Mouse (Mus musculus) hindbrain, embryonic 16.5 days (tissue): ENCODE measurements around the gene Fcrl5. TPM values are rescaled to one million over a fixed set of nuclear protein-coding genes. Genes with fewer than 3 reads are reported as not detected.

Experiments
- ATAC-seq: fragments of 200-750 bp; cut with Nextera tagmentation; 2 replicates; pipeline ENCODE4 v1.8.0; 2017; ENCODE audit warnings: moderate TSS enrichment, moderate library complexity
- H3K27ac ChIP-seq: fragments of 300-500 bp; sonication (generic); 2 replicates; pipeline ENCODE4 v1.5.1; 2014; ENCODE audit warnings: low read depth, mild to moderate bottlenecking, control low read depth, low read length, moderate library complexity
- H3K27me3 ChIP-seq: fragments of 300-500 bp; sonication (generic); replicated peaks from 2 replicates; pipeline ENCODE4 v1.6.1; 2014; ENCODE audit warnings: low read length; ENCODE audit not compliant: control insufficient read depth, insufficient read depth
- H3K36me3 ChIP-seq: fragments of 300-500 bp; sonication (generic); 2 replicates; pipeline ENCODE4 v1.6.1; 2014; ENCODE audit warnings: mild to moderate bottlenecking, low read length, moderate library complexity, mixed read lengths; ENCODE audit not compliant: control insufficient read depth, insufficient read depth
- H3K4me1 ChIP-seq: fragments of 300-500 bp; sonication (generic); 2 replicates; pipeline ENCODE4 v1.6.1; 2014; ENCODE audit warnings: low read depth, low read length; ENCODE audit not compliant: control insufficient read depth, insufficient read depth
- H3K4me2 ChIP-seq: fragments of 300-500 bp; sonication (generic); 2 replicates; pipeline ENCODE4 v1.6.1; 2014; ENCODE audit warnings: mild to moderate bottlenecking, low read length, control low read depth, moderate library complexity
- H3K4me3 ChIP-seq: fragments of 300-500 bp; sonication (generic); 2 replicates; pipeline ENCODE4 v1.5.1; 2014; ENCODE audit warnings: mild to moderate bottlenecking, low read length, control low read depth, moderate library complexity
- H3K9ac ChIP-seq: fragments of 300-500 bp; sonication (generic); 2 replicates; pipeline ENCODE4 v1.6.1; 2014; ENCODE audit warnings: low read depth, mild to moderate bottlenecking, control low read depth, low read length, moderate library complexity
- H3K9me3 ChIP-seq: fragments of 300-500 bp; sonication (generic); 2 replicates; pipeline ENCODE4 v1.6.1; 2014; ENCODE audit warnings: mild to moderate bottlenecking, low read length, moderate library complexity; ENCODE audit not compliant: control insufficient read depth
- WGBS: fragments of 180-500 bp; shearing (Covaris S2); extraction: QIAGEN DNeasy Blood & Tissue Kit; methylation state at CpG from one replicate; pipeline ENCODE4 v1.1.7; 2014; 5-methylcytosine and 5-hydroxymethylcytosine counted together
- polyA plus RNA-seq: library from polyadenylated mRNA; unstranded; fragments of >200 nt; fragmentation: Nextera tagmentation; extraction: Ambion mirVana; gene quantifications from 2 replicates; pipeline ENCODE4 v1.2.1, GENCODE M21; 2015

The Fcrl5 gene
- polyA plus RNA-seq: not detected in 2 replicates

DNA sequence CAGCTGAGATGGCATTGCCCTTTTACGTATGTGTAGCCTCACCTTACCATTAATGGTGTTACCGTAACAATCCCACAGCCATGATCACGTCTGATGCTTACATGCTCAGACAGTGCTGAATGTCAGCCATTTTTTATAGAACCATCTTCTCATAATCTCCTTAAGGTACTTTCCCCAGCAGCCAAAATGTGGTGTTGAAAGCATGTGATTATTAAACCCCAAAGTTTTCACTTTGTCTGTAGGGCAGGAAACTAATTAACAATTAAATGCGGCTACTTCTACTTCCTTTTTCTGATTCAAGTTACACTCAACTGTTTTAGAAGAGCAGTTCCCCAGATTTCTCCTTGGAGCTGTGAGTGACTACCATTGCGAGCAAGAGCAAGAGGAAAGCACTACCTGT lies at the start of gene Fcrl5:
Gene Fcrl5 (plus strand): TSS at position 295 of the 400 bp plus-strand sequence.
- Histone ChIP-seq H3K4me2 (no peak within 1 kb of the TSS), H3K36me3 (no peaks in the 10 kb centered on the region), H3K9ac (no peak within 1 kb of the TSS), H3K27me3 (no peaks in the 10 kb centered on the region), H3K9me3 (no peaks in the 10 kb centered on the region), H3K27ac (no peak within 1 kb of the TSS), H3K4me1 (no peaks in the 10 kb centered on the region), H3K4me3 (no peak within 1 kb of the TSS)
- 92% methylated on average over 5 of the region's 5 CpGs for WGBS
- ATAC-seq: no peak

GRCm38 (mm10) chr3:87390935-87391334 lies 44.6 kb upstream of the Fcrl5 start:
- Histone ChIP-seq H3K4me2 (no peak overlapping the region), H3K9ac (no peak overlapping the region), H3K27ac (no peak overlapping the region), H3K4me3 (no peak overlapping the region), H3K4me1 (no peaks in the 10 kb centered on the region), H3K36me3 (no peaks in the 10 kb centered on the region), H3K27me3 (no peaks in the 10 kb centered on the region), H3K9me3 (no peaks in the 10 kb centered on the region)
- no peak for ATAC-seq
- 79% methylated on average over 1 of the region's 1 CpGs for WGBS

DNA sequence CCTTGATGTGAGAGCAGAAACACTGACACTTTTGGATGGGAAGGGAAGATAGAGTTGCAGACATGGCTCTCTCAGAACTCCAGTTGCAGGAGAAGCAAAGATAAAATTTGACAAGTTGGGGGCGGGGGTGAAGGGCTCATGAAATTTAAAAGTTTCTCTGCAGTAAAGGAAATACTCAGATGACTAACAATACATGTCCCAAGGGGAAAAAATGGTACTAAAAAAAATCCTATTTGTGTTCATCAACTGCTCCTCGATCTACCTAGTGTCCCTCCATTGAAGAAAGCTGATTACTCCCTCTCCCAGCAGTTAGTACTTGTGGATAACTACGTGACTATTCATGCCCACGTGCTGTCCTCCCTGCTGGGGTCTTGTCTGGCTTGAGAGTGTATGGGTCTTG lies 36.8 kb upstream of the Fcrl5 start:
- Histone ChIP-seq H3K36me3 (no peaks in the 10 kb centered on the region), H3K27ac (no peak overlapping the region), H3K4me3 (no peak overlapping the region), H3K27me3 (no peaks in the 10 kb centered on the region), H3K4me1 (no peaks in the 10 kb centered on the region), H3K4me2 (no peak overlapping the region), H3K9ac (no peak overlapping the region), H3K9me3 (no peaks in the 10 kb centered on the region)
- WGBS: 62% methylated on average over 4 of the region's 4 CpGs
- no peak for ATAC-seq

- H3K27me3 ChIP-seq: no peaks in the 10 kb centered on the region
- H3K4me3 ChIP-seq: no peak overlapping the region
- no peak for ATAC-seq
- no peak overlapping the region for H3K4me2 ChIP-seq
- no peaks in the 10 kb centered on the region for H3K4me1 ChIP-seq
- H3K9me3 ChIP-seq: no peaks in the 10 kb centered on the region
- H3K36me3 ChIP-seq: no peaks in the 10 kb centered on the region
- 87% methylated on average over 4 of the region's 4 CpGs for WGBS
- no peak overlapping the region for H3K27ac ChIP-seq
- no peak overlapping the region for H3K9ac ChIP-seq
Measured at GRCm38 (mm10) chr3:87399906-87400305, 35.7 kb upstream of the Fcrl5 start.

GRCm38 (mm10) chr3:87401321-87401720 lies 34.3 kb upstream of the Fcrl5 start:
- WGBS: 68% methylated on average over 5 of the region's 5 CpGs
- H3K36me3 ChIP-seq: no peaks in the 10 kb centered on the region
- no peaks in the 10 kb centered on the region for H3K9me3 ChIP-seq
- no peak overlapping the region for H3K9ac ChIP-seq
- no peak overlapping the region for H3K27ac ChIP-seq
- no peak overlapping the region for H3K4me3 ChIP-seq
- H3K27me3 ChIP-seq: no peaks in the 10 kb centered on the region
- H3K4me1 ChIP-seq: no peaks in the 10 kb centered on the region
- no peak for ATAC-seq
- no peak overlapping the region for H3K4me2 ChIP-seq

DNA sequence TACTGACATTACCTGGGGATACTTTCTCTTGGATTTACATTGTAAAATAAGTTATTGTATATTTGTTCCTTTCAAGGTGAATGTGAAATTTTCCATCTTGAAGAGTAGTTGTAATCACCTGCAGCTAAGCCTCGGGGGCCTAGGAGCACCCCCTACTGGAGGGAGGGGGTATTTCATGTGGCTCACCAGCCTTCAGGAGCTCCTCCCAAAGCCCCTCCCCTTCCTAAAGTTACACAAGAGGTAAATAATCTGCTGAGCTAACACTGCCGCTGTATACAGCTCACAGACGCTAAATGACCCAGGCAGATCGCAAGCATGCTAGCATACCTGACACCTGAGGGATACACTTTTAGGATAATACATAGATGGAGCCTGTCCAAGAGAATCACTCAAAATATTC lies 27.4 kb upstream of the Fcrl5 start:
- no peak overlapping the region for H3K9ac ChIP-seq
- H3K4me2 ChIP-seq: no peak overlapping the region
- no peaks in the 10 kb centered on the region for H3K4me1 ChIP-seq
- no peak for ATAC-seq
- no peaks in the 10 kb centered on the region for H3K9me3 ChIP-seq
- H3K36me3 ChIP-seq: no peaks in the 10 kb centered on the region
- no peaks in the 10 kb centered on the region for H3K27me3 ChIP-seq
- H3K4me3 ChIP-seq: no peak overlapping the region
- H3K27ac ChIP-seq: no peak overlapping the region
- 36% methylated on average over 4 of the region's 4 CpGs for WGBS

DNA sequence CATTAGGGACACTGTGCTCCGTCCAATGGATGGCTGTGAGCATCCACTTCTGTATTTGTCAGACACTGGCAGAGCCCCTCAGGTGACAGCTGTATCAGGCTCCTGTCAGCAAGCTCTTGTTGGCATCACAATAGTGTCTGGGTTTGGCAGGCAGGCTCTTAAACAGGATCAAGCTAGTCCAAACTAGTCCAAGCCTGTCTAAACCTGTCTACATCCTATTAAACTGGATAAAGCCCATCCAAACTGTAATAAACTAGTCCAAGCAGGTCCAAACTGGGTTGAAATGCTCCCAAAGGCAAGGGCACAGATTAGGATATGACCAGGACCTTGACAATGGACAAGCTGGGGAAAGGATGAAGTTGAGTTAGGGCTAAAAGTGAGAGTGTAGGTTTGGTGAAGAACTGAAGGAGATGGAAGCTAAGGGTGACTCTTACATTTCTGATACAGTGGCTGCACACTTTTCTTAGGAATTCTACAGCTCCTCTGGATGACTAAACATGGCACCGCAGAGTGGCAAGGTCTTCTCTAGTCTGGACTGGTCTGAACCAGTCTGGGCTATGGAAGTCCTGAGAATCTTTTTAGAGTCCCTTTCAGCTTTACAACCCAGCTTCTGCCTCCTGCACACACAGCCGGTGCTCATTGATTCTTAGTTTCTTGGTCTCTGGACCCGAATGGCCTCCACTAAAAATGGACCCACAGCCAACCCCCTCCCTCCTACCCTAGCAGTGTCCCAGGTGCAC lies 26.2 kb upstream of the Fcrl5 start:
- ATAC-seq: no peak
- Histone ChIP-seq H3K36me3 (no peaks in the 10 kb centered on the region), H3K4me3 (no peak overlapping the region), H3K4me1 (no peaks in the 10 kb centered on the region), H3K4me2 (no peak overlapping the region), H3K27ac (no peak overlapping the region), H3K27me3 (no peaks in the 10 kb centered on the region), H3K9me3 (no peaks in the 10 kb centered on the region), H3K9ac (no peak overlapping the region)
- WGBS: 88% methylated on average over 4 of the region's 4 CpGs

DNA sequence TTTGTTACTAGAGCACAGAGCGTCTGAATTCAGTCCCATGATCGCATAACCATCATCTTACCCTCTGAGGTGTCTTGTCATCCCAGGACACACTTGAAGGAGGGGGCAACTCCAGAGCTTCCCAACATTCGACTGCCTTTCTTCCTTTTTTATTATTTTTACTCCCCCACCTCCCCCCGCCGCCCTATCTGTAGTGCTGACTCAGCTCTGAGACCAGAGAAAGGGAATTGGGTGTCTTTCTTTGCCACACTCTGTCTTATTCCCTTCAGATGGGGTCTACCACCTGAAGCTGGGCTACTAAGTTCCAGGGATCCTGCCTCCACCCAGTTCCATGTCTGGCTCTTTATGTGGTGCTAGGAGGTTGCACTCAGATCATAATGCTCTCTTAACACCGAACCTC lies 25.0 kb upstream of the Fcrl5 start:
- no peak overlapping the region for H3K27ac ChIP-seq
- 81% methylated on average over 6 of the region's 6 CpGs for WGBS
- H3K4me2 ChIP-seq: no peak overlapping the region
- H3K27me3 ChIP-seq: no peaks in the 10 kb centered on the region
- no peak for ATAC-seq
- H3K36me3 ChIP-seq: no peaks in the 10 kb centered on the region
- H3K4me3 ChIP-seq: no peak overlapping the region
- no peaks in the 10 kb centered on the region for H3K4me1 ChIP-seq
- no peak overlapping the region for H3K9ac ChIP-seq
- H3K9me3 ChIP-seq: no peaks in the 10 kb centered on the region

- Histone ChIP-seq H3K4me2 (no peak overlapping the region), H3K4me1 (no peaks in the 10 kb centered on the region), H3K9ac (no peak overlapping the region), H3K27ac (no peak overlapping the region), H3K36me3 (no peaks in the 10 kb centered on the region), H3K9me3 (no peaks in the 10 kb centered on the region), H3K27me3 (no peaks in the 10 kb centered on the region), H3K4me3 (no peak overlapping the region)
- WGBS: 8% methylated on average over 12 of the region's 12 CpGs
- ATAC-seq: no peak
Measured at GRCm38 (mm10) chr3:87411150-87411549, 24.4 kb upstream of the Fcrl5 start.
